Mouse (Mus musculus): ENCODE measurements around the gene Ogn.

DNA sequence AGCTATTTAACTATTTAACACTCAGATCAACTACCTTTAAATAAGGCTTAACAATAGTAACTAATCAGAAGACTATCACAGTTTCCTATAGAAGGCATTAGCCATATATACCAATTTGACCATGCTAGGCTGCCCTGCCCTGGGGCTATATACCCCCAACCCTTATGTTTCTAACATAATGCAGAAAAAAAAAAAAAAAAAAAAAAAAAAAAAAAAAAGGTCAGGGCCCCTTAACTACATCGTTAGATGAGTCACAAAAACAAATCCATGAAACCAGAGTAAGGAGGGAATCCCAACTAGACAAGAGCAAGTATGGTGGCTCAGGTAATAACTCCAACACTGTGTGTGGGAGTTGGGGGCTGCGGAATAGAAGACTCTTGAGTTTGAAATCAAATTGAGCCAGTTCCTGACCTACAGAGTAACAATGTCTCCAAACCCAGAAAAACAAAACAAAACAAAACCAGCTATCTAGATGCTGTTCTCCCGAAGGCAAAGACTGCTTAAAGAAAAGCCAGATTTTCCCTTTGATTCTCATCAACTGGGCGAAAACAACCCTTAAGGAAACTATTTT is 44.0 kb downstream of the Ogn start:
- TF ChIP-seq CTCF (IDR thresholded peaks at IDR 0.05; ENCODE audit: control insufficient read depth, insufficient read depth, low read length) (no peak), POLR2A (IDR thresholded peaks at IDR 0.05; ENCODE audit: borderline replicate concordance, control insufficient read depth, low read depth, low read length) (no peak)

Data from bone marrow, adult 2 months (tissue).